Mouse (Mus musculus) heart, postnatal 10 days (tissue): ENCODE measurements around the gene Rpusd1. TPM values are rescaled to one million over a fixed set of nuclear protein-coding genes. Genes with fewer than 3 reads are reported as not detected.

ENCODE experiments used
- DNase-seq, 2 experiments: peaks; one replicate each; pipeline ENCODE4 v3.0.0; 2021
- intact Hi-C: fragments of 180-260 bp; cut with DNase I; formaldehyde crosslinking; loops from one replicate; pipeline ENCODE4 v1.15.1; 2025
- total RNA-seq, 2 experiments: library from RNA; stranded (reverse); gene quantifications; 2 replicates each; pipeline ENCODE4 v1.2.3; 2021

Rpusd1 gene
- 1 to 10 TPM; 4.6 to 5.7 TPM for total RNA-seq

- peak; percentile 100 for DNase-seq
- intact Hi-C loops = no loop called here
These were observed at the start of gene Rpusd1, which contains the start of gene Chtf18 for GRCm38 (mm10) chr17:25727265-25728008. TSS of gene Rpusd1 (plus strand) at chr17:25727670. TSS of gene Chtf18 (minus strand) at chr17:25727419.

- intact Hi-C loops = no loop called here
- DNase-seq = no peak
These were observed 49.5 kb upstream of the Rpusd1 start for GRCm38 (mm10) chr17:25677969-25678368.

- no peak for DNase-seq
These were observed 47.7 kb upstream of the Rpusd1 start for GRCm38 (mm10) chr17:25679818-25680217.

GRCm38 (mm10) chr17:25681636-25682035, 45.8 kb upstream of the Rpusd1 start:
- no peak for DNase-seq
- intact Hi-C loops = no loop called here

More at GRCm38 (mm10) chr17:25679818-25680217, 47.7 kb upstream of the Rpusd1 start:
- intact Hi-C loops = no loop called here

- intact Hi-C loops = no loop called here
- DNase-seq = no peak
These were observed 41.1 kb upstream of the Rpusd1 start for GRCm38 (mm10) chr17:25686323-25686722.

- DNase-seq = no peak
- intact Hi-C loops = no loop called here
These were observed 38.5 kb upstream of the Rpusd1 start for GRCm38 (mm10) chr17:25688922-25689321.

GRCm38 (mm10) chr17:25696263-25696662, 31.2 kb upstream of the Rpusd1 start:
- DNase-seq = no peak
- intact Hi-C loops = loop anchor here (5.0 to 10.0 kb wide), 3 partner anchors 191 to 371 kb away; no protein-coding TSS in a partner anchor

- intact Hi-C loops = loop anchor here (1.0 to 10.0 kb wide), 5 partner anchors 130 to 374 kb away; no protein-coding TSS in a partner anchor
These were observed 29.0 kb upstream of the Rpusd1 start for GRCm38 (mm10) chr17:25698446-25698845.

GRCm38 (mm10) chr17:25700863-25701496, 26.5 kb upstream of the Rpusd1 start:
- DNase-seq = no peak
- intact Hi-C loops = no loop called here

More at GRCm38 (mm10) chr17:25698446-25698845, 29.0 kb upstream of the Rpusd1 start:
- DNase-seq = peak; percentile 73 to 88

GRCm38 (mm10) chr17:25709994-25710393, 17.5 kb upstream of the Rpusd1 start:
- intact Hi-C loops = no loop called here
- no peak for DNase-seq

GRCm38 (mm10) chr17:25711136-25711535, 16.3 kb upstream of the Rpusd1 start:
- no peak for DNase-seq
- intact Hi-C loops = no loop called here

- intact Hi-C loops = no loop called here
- DNase-seq = no peak
These were observed 11.8 kb upstream of the Rpusd1 start for GRCm38 (mm10) chr17:25715627-25716026.

- intact Hi-C loops = no loop called here
- DNase-seq = no peak
These were observed 11.3 kb upstream of the Rpusd1 start for GRCm38 (mm10) chr17:25716130-25716529.

- peak; percentile 17 to 25 for DNase-seq
- intact Hi-C loops = no loop called here
These were observed 10.5 kb upstream of the Rpusd1 start, which contains the start of gene Gng13 for GRCm38 (mm10) chr17:25716711-25717637. TSS of gene Gng13 (plus strand) at chr17:25717171.

GRCm38 (mm10) chr17:25717691-25718090, 9.8 kb upstream of the Rpusd1 start:
- intact Hi-C loops = no loop called here
- DNase-seq = no peak

- no peak for DNase-seq
- intact Hi-C loops = no loop called here
These were observed 6.0 kb upstream of the Rpusd1 start for GRCm38 (mm10) chr17:25721476-25721875.

- intact Hi-C loops = no loop called here
These were observed 4.0 kb upstream of the Rpusd1 start for GRCm38 (mm10) chr17:25723470-25723869.

GRCm38 (mm10) chr17:25723919-25724318, 3.6 kb upstream of the Rpusd1 start:
- intact Hi-C loops = no loop called here
- DNase-seq = no peak

More at GRCm38 (mm10) chr17:25723470-25723869, 4.0 kb upstream of the Rpusd1 start:
- no peak for DNase-seq

- DNase-seq = no peak
- intact Hi-C loops = no loop called here
These were observed 2.2 kb upstream of the Rpusd1 start for GRCm38 (mm10) chr17:25725264-25725663.

GRCm38 (mm10) chr17:25728009-25728270, 470 bp downstream of the Rpusd1 start:
- intact Hi-C loops = no loop called here
- DNase-seq = no peak

- intact Hi-C loops = loop anchor here (2.0 kb wide), 1 partner anchor 69 kb away; no protein-coding TSS in a partner anchor
- peak; percentile 78 to 89 for DNase-seq
These were observed 4.6 kb downstream of the Rpusd1 start for GRCm38 (mm10) chr17:25732082-25732481.
